Mouse (Mus musculus): ENCODE measurements around the gene Chkb. TPM values are rescaled to one million over a fixed set of nuclear protein-coding genes. Genes with fewer than 3 reads are reported as not detected.

The Chkb gene
- polyA plus RNA-seq, 1 experiment from 2014 or later: 44.7 TPM

DNA sequence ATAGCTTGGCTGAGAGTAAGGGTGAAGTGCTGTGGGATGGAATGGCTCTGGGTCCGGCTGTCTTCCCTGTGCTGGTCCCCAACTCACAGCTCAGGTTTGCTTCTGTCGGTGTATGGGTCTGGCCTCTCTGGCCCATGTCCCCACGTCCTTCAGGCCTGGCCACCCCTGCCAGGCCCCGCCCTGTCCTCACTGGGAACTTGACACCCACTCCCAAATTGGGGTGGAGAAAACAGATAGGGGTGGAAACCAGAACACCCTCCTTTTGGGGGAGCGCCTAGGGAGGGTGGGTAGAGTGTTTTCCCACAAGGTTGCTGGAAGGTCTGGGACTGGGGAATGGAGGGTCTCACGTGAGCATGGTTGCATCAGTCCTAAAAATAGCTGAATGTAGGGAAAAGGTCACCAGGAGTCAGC is 4.0 kb downstream of the Chkb start, which contains the start of gene Cpt1b:
Cpt1b (minus strand) TSS at position 153 of the 411 bp plus-strand sequence.
- no peak within 1 kb of the TSS for H3K4me3 ChIP-seq (ENCODE audit: low read depth, low read length)
- H3K27me3 ChIP-seq (replicated peaks; ENCODE audit: control insufficient read depth, insufficient read depth, low read length): no peaks in the 10 kb centered on the region
- WGBS: 22% methylated on average over 6 of the region's 6 CpGs
- no peak within 1 kb of the TSS for H3K27ac ChIP-seq (replicated peaks; ENCODE audit: low read depth, low read length)
- no peak within 1 kb of the TSS for H3K9ac ChIP-seq (ENCODE audit: low read depth, low read length)
- H3K4me2 ChIP-seq (ENCODE audit: low read depth, low read length): no peak within 1 kb of the TSS
- DNase-seq (ENCODE audit: low spot score) (no peak), ATAC-seq (ENCODE audit: low read depth) (no peak)
- H3K9me3 ChIP-seq (ENCODE audit: control insufficient read depth, low read length): no peaks in the 10 kb centered on the region
- H3K4me1 ChIP-seq (ENCODE audit: control insufficient read depth, insufficient read depth, low read length): peaks cover 13% of the 10 kb centered on the region
- H3K36me3 ChIP-seq (ENCODE audit: control insufficient read depth, insufficient read depth, low read length): peaks cover 27% of the 10 kb centered on the region

DNA sequence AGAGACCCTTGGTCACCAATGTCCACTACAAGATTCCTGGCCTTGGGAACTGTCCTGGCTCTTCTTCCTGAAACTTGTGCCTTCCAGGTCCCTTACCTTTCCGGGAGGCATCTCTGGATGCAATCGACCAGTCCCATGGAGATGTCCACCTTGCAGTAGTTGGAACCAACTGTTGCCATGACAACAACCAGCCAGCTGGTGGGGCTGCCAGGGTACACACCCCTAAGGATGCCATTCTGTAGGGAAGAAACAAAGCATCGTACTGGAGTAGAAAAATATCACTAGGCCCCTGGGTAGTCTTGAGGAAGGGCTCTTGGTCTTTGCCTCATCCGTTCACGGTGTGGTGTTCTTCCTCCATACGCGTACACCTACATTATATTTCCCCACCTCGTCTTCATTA is 5.1 kb downstream of the Chkb start:
- Histone ChIP-seq H3K36me3 (ENCODE audit: control insufficient read depth, insufficient read depth, low read length) (peaks cover 27% of the 10 kb centered on the region), H3K27ac (replicated peaks; ENCODE audit: low read depth, low read length) (no peak overlapping the region), H3K9me3 (ENCODE audit: control insufficient read depth, low read length) (no peaks in the 10 kb centered on the region), H3K4me1 (ENCODE audit: control insufficient read depth, insufficient read depth, low read length) (peaks cover 9% of the 10 kb centered on the region), H3K4me2 (ENCODE audit: low read depth, low read length) (no peak overlapping the region), H3K27me3 (replicated peaks; ENCODE audit: control insufficient read depth, insufficient read depth, low read length) (no peaks in the 10 kb centered on the region), H3K9ac (ENCODE audit: low read depth, low read length) (no peak overlapping the region), H3K4me3 (ENCODE audit: low read depth, low read length) (no peak overlapping the region)
- DNase-seq (ENCODE audit: low spot score): no peak
- WGBS: 86% methylated on average over 8 of the region's 8 CpGs
- no peak for ATAC-seq (ENCODE audit: low read depth)

DNA sequence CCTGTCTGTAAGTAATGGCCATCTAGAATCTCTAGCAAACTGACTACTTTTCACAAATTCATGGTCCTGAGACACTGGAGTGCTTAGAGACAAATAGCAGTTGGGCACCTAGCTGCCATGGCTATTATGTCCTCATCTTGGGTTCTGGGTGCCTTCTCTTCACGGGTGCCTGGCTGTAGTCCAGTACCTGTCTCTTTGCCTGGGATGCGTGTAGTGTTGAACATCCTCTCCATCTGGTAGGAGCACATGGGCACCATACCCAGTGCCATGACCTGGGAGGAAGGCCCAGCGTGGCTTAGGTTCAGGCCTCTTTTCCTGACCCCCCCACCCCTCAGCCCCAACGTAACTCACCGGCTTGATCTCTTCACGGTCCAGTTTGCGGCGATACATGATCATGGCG is 7.8 kb downstream of the Chkb start:
- no peak overlapping the region for H3K4me2 ChIP-seq (ENCODE audit: low read depth, low read length)
- H3K4me1 ChIP-seq (ENCODE audit: control insufficient read depth, insufficient read depth, low read length): no peaks in the 10 kb centered on the region
- H3K27me3 ChIP-seq (replicated peaks; ENCODE audit: control insufficient read depth, insufficient read depth, low read length): no peaks in the 10 kb centered on the region
- H3K27ac ChIP-seq (replicated peaks; ENCODE audit: low read depth, low read length): no peak overlapping the region
- no peak overlapping the region for H3K4me3 ChIP-seq (ENCODE audit: low read depth, low read length)
- H3K9me3 ChIP-seq (ENCODE audit: control insufficient read depth, low read length): no peaks in the 10 kb centered on the region
- peaks cover 23% of the 10 kb centered on the region for H3K36me3 ChIP-seq (ENCODE audit: control insufficient read depth, insufficient read depth, low read length)
- ATAC-seq (ENCODE audit: low read depth) (no peak), DNase-seq (ENCODE audit: low spot score) (no peak)
- 89% methylated on average over 9 of the region's 9 CpGs for WGBS
- no peak overlapping the region for H3K9ac ChIP-seq (ENCODE audit: low read depth, low read length)

DNA sequence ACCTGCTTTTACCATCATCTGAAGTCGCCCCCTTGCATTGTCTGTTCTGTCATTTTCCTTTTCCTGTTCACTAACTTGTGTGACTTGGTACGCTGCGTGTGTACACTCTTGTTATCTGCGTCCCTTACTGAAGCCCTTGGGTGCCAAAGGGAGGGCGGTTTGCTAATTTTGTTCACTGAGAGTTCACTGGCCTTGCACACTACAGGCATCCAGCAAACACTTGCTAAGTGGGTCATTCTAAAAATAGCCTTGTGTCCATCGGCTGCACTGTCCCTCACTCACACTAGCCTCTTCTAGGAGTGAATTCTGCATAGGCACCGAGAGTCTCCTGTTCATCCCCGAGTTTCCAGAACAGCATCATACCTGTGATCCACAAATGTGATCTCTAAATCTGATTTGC is 14.4 kb downstream of the Chkb start:
- no peaks in the 10 kb centered on the region for H3K27me3 ChIP-seq (replicated peaks; ENCODE audit: control insufficient read depth, insufficient read depth, low read length)
- H3K4me2 ChIP-seq (ENCODE audit: low read depth, low read length): no peak overlapping the region
- DNase-seq (ENCODE audit: low spot score): no peak
- H3K27ac ChIP-seq (replicated peaks; ENCODE audit: low read depth, low read length): no peak overlapping the region
- WGBS: 85% methylated on average over 8 of the region's 8 CpGs
- H3K9me3 ChIP-seq (ENCODE audit: control insufficient read depth, low read length): no peaks in the 10 kb centered on the region
- peaks cover 8% of the 10 kb centered on the region; the same call in 1 of the 2 replicates for H3K36me3 ChIP-seq (ENCODE audit: control insufficient read depth, insufficient read depth, low read length)
- no peak overlapping the region for H3K4me3 ChIP-seq (ENCODE audit: low read depth, low read length)
- no peaks in the 10 kb centered on the region for H3K4me1 ChIP-seq (ENCODE audit: control insufficient read depth, insufficient read depth, low read length)
- ATAC-seq (ENCODE audit: low read depth): no peak
- H3K9ac ChIP-seq (ENCODE audit: low read depth, low read length): no peak overlapping the region

DNA sequence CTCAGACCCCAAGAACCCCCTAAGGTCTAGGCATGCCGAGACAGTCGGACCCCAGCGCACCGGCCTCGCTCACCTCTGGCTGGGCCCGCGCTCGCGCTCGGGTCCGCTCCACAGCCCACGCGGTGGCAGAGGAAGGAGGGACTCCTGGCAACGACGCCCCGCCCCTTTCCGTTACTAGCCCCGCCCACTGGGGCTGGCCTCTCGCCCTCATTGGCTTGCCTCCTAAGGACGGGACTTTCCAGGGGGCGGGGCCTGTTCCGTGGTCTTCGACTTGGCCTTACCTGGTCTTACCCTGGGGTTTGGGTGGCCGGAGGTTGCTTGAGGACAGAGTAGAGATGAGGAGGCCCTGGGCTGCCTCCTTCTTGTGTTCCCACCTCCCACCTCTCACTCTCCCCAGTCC is 19.6 kb downstream of the Chkb start, which contains the start of gene Syce3:
Syce3 (minus strand) TSS at position 386 of the 400 bp plus-strand sequence.
- Histone ChIP-seq H3K27ac (replicated peaks; ENCODE audit: low read depth, low read length) (no peak within 1 kb of the TSS), H3K4me1 (ENCODE audit: control insufficient read depth, insufficient read depth, low read length) (no peaks in the 10 kb centered on the region), H3K36me3 (ENCODE audit: control insufficient read depth, insufficient read depth, low read length) (no peaks in the 10 kb centered on the region), H3K9me3 (ENCODE audit: control insufficient read depth, low read length) (peaks cover 10% of the 10 kb centered on the region; the same call in 1 of the 2 replicates), H3K4me3 (ENCODE audit: low read depth, low read length) (no peak within 1 kb of the TSS), H3K4me2 (ENCODE audit: low read depth, low read length) (no peak within 1 kb of the TSS), H3K9ac (ENCODE audit: low read depth, low read length) (no peak within 1 kb of the TSS), H3K27me3 (replicated peaks; ENCODE audit: control insufficient read depth, insufficient read depth, low read length) (no peaks in the 10 kb centered on the region)
- no peak for DNase-seq (ENCODE audit: low spot score)
- WGBS: 81% methylated on average over 11 of the region's 24 CpGs
- ATAC-seq (ENCODE audit: low read depth): no peak

DNA sequence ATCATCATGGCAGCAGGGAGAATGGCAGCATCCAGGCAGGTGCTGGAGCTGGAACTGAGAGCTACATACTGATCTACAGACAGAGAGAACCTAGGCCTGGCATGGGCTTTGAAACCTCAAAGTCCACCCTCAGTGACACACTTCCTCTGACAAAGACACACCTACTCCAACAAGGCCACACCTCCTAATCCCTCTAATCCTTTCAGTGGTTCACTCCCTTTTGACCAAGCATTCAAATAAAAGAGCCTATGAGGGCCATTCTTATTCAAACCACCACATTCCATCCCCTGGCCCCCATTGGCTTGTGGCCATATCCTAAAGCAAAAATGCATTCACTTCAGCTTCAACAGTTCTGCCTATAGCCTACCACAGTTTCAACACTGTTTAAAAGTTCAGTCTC is 23.0 kb downstream of the Chkb start:
- Histone ChIP-seq H3K4me2 (ENCODE audit: low read depth, low read length) (no peak overlapping the region), H3K9me3 (ENCODE audit: control insufficient read depth, low read length) (peaks cover 10% of the 10 kb centered on the region; the same call in 1 of the 2 replicates), H3K27ac (replicated peaks; ENCODE audit: low read depth, low read length) (no peak overlapping the region), H3K4me1 (ENCODE audit: control insufficient read depth, insufficient read depth, low read length) (no peaks in the 10 kb centered on the region), H3K9ac (ENCODE audit: low read depth, low read length) (no peak overlapping the region), H3K4me3 (ENCODE audit: low read depth, low read length) (no peak overlapping the region), H3K36me3 (ENCODE audit: control insufficient read depth, insufficient read depth, low read length) (no peaks in the 10 kb centered on the region), H3K27me3 (replicated peaks; ENCODE audit: control insufficient read depth, insufficient read depth, low read length) (no peaks in the 10 kb centered on the region)
- ATAC-seq (ENCODE audit: low read depth) (no peak), DNase-seq (ENCODE audit: low spot score) (no peak)

DNA sequence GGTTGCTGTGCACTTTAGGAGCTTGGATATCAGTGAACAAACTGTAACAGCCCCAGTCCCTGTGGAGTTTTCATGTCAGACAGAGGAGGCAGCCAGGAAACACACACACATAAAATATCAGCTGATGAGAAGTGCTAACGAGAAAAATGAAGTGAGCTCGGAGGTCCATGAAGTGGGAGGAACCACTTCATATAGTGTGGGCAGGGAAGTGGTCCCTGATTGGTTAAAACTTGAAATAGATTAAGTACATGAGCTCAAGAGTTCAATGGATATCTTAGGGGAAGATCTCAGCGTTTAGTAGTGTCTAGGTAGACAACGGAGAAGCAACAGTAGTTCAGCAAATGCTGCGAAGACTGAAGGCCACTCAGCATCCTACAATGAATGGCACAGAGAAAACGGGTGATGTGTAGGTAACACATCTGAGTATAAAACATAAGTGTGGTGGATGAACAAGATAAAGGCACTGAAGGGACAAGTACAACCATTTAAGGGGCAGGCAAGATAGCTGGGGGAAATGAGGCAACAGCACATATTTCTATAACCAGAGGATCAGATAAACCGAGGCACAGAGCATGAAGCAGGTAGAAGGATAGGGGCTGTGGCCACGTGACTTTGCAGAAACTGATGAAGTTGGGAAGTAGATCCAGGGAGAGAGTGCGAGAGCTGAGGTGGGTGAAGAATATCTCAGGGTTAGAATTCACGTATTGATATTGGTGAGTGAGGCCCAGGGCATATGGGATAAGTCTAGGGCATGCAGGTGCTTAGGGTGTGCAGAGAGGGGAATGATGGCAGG is 24.7 kb downstream of the Chkb start:
- no peak for ATAC-seq (ENCODE audit: low read depth)
- H3K4me1 ChIP-seq (ENCODE audit: control insufficient read depth, insufficient read depth, low read length): no peaks in the 10 kb centered on the region
- H3K4me3 ChIP-seq (ENCODE audit: low read depth, low read length): no peak overlapping the region
- H3K9ac ChIP-seq (ENCODE audit: low read depth, low read length): no peak overlapping the region
- no peak for DNase-seq (ENCODE audit: low spot score)
- H3K36me3 ChIP-seq (ENCODE audit: control insufficient read depth, insufficient read depth, low read length): no peaks in the 10 kb centered on the region
- H3K27me3 ChIP-seq (replicated peaks; ENCODE audit: control insufficient read depth, insufficient read depth, low read length): no peaks in the 10 kb centered on the region
- H3K4me2 ChIP-seq (ENCODE audit: low read depth, low read length): no peak overlapping the region
- 79% methylated on average over 10 of the region's 10 CpGs for WGBS
- H3K27ac ChIP-seq (replicated peaks; ENCODE audit: low read depth, low read length): no peak overlapping the region
- H3K9me3 ChIP-seq (ENCODE audit: control insufficient read depth, low read length): peaks cover 10% of the 10 kb centered on the region; the same call in 1 of the 2 replicates

DNA sequence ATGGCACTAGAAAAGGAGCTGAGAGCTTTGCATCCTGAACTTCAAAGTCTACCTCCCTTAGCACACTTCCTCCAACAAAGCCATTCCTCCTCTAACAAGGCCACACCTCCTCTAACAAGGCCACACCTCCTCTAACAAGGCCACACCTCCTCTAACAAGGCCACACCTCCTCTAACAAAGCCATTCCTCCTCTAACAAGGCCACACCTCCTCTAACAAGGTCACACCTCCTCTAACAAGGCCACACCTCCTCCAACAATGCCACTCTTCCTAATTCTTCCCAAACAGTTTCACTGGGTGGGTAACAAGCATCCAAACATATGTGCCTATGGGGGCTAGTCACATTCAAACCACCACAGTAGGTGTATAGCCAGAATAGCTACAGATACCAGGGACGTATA is 27.2 kb downstream of the Chkb start:
- H3K27me3 ChIP-seq (replicated peaks; ENCODE audit: control insufficient read depth, insufficient read depth, low read length): no peaks in the 10 kb centered on the region
- no peaks in the 10 kb centered on the region for H3K4me1 ChIP-seq (ENCODE audit: control insufficient read depth, insufficient read depth, low read length)
- ATAC-seq (ENCODE audit: low read depth) (no peak), DNase-seq (ENCODE audit: low spot score) (no peak)
- 0 out of 2 replicates have a peak, but pooled peaks cover 5% of the 10 kb centered on the region for H3K9me3 ChIP-seq (ENCODE audit: control insufficient read depth, low read length)
- no peaks in the 10 kb centered on the region for H3K36me3 ChIP-seq (ENCODE audit: control insufficient read depth, insufficient read depth, low read length)
- H3K27ac ChIP-seq (replicated peaks; ENCODE audit: low read depth, low read length): no peak overlapping the region
- 92% methylated on average over 1 of the region's 1 CpGs for WGBS
- H3K4me2 ChIP-seq (ENCODE audit: low read depth, low read length): no peak overlapping the region
- no peak overlapping the region for H3K4me3 ChIP-seq (ENCODE audit: low read depth, low read length)
- no peak overlapping the region for H3K9ac ChIP-seq (ENCODE audit: low read depth, low read length)

DNA sequence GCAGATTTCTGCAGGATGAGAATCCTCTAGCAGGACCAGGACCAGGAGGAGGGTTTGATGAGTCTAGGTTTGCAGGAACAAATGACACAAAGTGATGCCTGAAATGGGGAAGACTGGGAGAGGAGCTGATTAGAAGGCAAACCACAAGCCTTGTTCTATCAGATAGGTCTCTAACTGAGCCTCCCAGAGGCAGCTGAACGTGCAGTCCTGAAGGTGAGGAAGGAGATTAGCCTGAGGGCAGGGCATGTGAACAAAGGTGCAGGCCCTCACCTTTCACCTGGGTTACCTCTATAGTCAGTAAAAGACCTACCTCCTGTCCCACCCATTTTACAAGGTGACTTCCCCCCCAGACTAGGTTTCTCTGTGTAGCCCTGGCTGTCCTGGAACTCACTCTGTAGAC is 30.0 kb downstream of the Chkb start:
- Histone ChIP-seq H3K4me1 (ENCODE audit: control insufficient read depth, insufficient read depth, low read length) (no peaks in the 10 kb centered on the region), H3K9ac (ENCODE audit: low read depth, low read length) (no peak overlapping the region), H3K9me3 (ENCODE audit: control insufficient read depth, low read length) (no peaks in the 10 kb centered on the region), H3K27me3 (replicated peaks; ENCODE audit: control insufficient read depth, insufficient read depth, low read length) (no peaks in the 10 kb centered on the region), H3K36me3 (ENCODE audit: control insufficient read depth, insufficient read depth, low read length) (no peaks in the 10 kb centered on the region), H3K4me3 (ENCODE audit: low read depth, low read length) (no peak overlapping the region), H3K4me2 (ENCODE audit: low read depth, low read length) (no peak overlapping the region), H3K27ac (replicated peaks; ENCODE audit: low read depth, low read length) (no peak overlapping the region)
- DNase-seq (ENCODE audit: low spot score): no peak
- ATAC-seq (ENCODE audit: low read depth): no peak
- 50% methylated on average over 1 of the region's 1 CpGs for WGBS

Measured in embryonic facial prominence, embryonic 14.5 days (tissue).